Mouse (Mus musculus): ENCODE results near the gene Nfkbie. TPM values are rescaled to one million over a fixed set of nuclear protein-coding genes. Genes with fewer than 3 reads are reported as not detected.

Nfkbie gene
- polyA plus RNA-seq, 1 experiment, result 12.5 TPM

GRCm38 (mm10) chr17:45548541-45549512, 6.7 kb upstream of the Nfkbie start:
- 3% methylated on average over 58 of the region's 68 CpGs for WGBS
- Histone ChIP-seq H3K4me3 (replicated peaks; ENCODE audit: insufficient read depth, low read depth, low read length) (peak overlapping the region; percentile 88), H3K4me1 (ENCODE audit: control insufficient read depth, insufficient read depth, low read length) (peaks cover 41% of the 10 kb centered on the region), H3K27me3 (ENCODE audit: control insufficient read depth, insufficient read depth, low read length) (no peaks in the 10 kb centered on the region), H3K27ac (ENCODE audit: insufficient read depth, low read length) (peak overlapping the region; percentile 76)
- 0 out of 2 replicates have a peak, but pooled peaks have one; percentile 19 for TF ChIP-seq POLR2A (IDR thresholded peaks at IDR 0.05; ENCODE audit: borderline replicate concordance, insufficient read depth, low read length)
- TF ChIP-seq CTCF (IDR thresholded peaks at IDR 0.05; ENCODE audit: borderline replicate concordance, insufficient read depth, low read depth, low read length), result peak; percentile 60; the same call in 1 of the 2 replicates
- DNase-seq, result peak; percentile 80 to 85

GRCm38 (mm10) chr17:45549617-45550181, 5.8 kb upstream of the Nfkbie start, which contains the start of gene Tmem151b:
Gene Tmem151b (minus strand): TSS chr17:45549677.
- Histone ChIP-seq H3K27ac (ENCODE audit: insufficient read depth, low read length) (peak within 1 kb of the TSS; percentile 76), H3K27me3 (ENCODE audit: control insufficient read depth, insufficient read depth, low read length) (no peaks in the 10 kb centered on the region), H3K4me3 (replicated peaks; ENCODE audit: insufficient read depth, low read depth, low read length) (peak within 1 kb of the TSS; percentile 88), H3K4me1 (ENCODE audit: control insufficient read depth, insufficient read depth, low read length) (peaks cover 34% of the 10 kb centered on the region)
- DNase-seq, result peak; percentile 83 to 85
- 0% methylated on average over 16 of the region's 29 CpGs for WGBS
- TF ChIP-seq POLR2A (IDR thresholded peaks at IDR 0.05; ENCODE audit: borderline replicate concordance, insufficient read depth, low read length), result peak; percentile 56; the same call in 1 of the 2 replicates
- no peak for TF ChIP-seq CTCF (IDR thresholded peaks at IDR 0.05; ENCODE audit: borderline replicate concordance, insufficient read depth, low read depth, low read length)

- TF ChIP-seq CTCF (IDR thresholded peaks at IDR 0.05; ENCODE audit: borderline replicate concordance, insufficient read depth, low read depth, low read length) (no peak), POLR2A (IDR thresholded peaks at IDR 0.05; ENCODE audit: borderline replicate concordance, insufficient read depth, low read length) (no peak)
- peak overlapping the region; percentile 74; the same call in 1 of the 2 replicates for H3K27ac ChIP-seq (ENCODE audit: insufficient read depth, low read length)
- peaks cover 29% of the 10 kb centered on the region for H3K4me1 ChIP-seq (ENCODE audit: control insufficient read depth, insufficient read depth, low read length)
- DNase-seq, result peak in 1 of 2 experiments; percentile 54
- H3K4me3 ChIP-seq (replicated peaks; ENCODE audit: insufficient read depth, low read depth, low read length), result peak overlapping the region; percentile 38
- WGBS, result 13% methylated on average over 5 of the region's 5 CpGs
- no peaks in the 10 kb centered on the region for H3K27me3 ChIP-seq (ENCODE audit: control insufficient read depth, insufficient read depth, low read length)
These were observed 5.2 kb upstream of the Nfkbie start for GRCm38 (mm10) chr17:45550253-45550652.

- no peak overlapping the region for H3K4me3 ChIP-seq (replicated peaks; ENCODE audit: insufficient read depth, low read depth, low read length)
These were observed 4.2 kb upstream of the Nfkbie start for GRCm38 (mm10) chr17:45551249-45551796.

GRCm38 (mm10) chr17:45551816-45552451, 3.6 kb upstream of the Nfkbie start:
- peak; percentile 100 for TF ChIP-seq CTCF (IDR thresholded peaks at IDR 0.05; ENCODE audit: borderline replicate concordance, insufficient read depth, low read depth, low read length)
- no peak for TF ChIP-seq POLR2A (IDR thresholded peaks at IDR 0.05; ENCODE audit: borderline replicate concordance, insufficient read depth, low read length)
- H3K4me3 ChIP-seq (replicated peaks; ENCODE audit: insufficient read depth, low read depth, low read length), result no peak overlapping the region
- no peaks in the 10 kb centered on the region for H3K27me3 ChIP-seq (ENCODE audit: control insufficient read depth, insufficient read depth, low read length)
- DNase-seq, result peak; percentile 87 to 94
- H3K27ac ChIP-seq (ENCODE audit: insufficient read depth, low read length), result no peak overlapping the region
- 10% methylated on average over 8 of the region's 8 CpGs for WGBS
- peaks cover 18% of the 10 kb centered on the region for H3K4me1 ChIP-seq (ENCODE audit: control insufficient read depth, insufficient read depth, low read length)

More at GRCm38 (mm10) chr17:45551249-45551796, 4.2 kb upstream of the Nfkbie start:
- Histone ChIP-seq H3K4me1 (ENCODE audit: control insufficient read depth, insufficient read depth, low read length) (peaks cover 21% of the 10 kb centered on the region), H3K27ac (ENCODE audit: insufficient read depth, low read length) (peak overlapping the region; percentile 44; the same call in 1 of the 2 replicates), H3K27me3 (ENCODE audit: control insufficient read depth, insufficient read depth, low read length) (no peaks in the 10 kb centered on the region)
- 46% methylated on average over 7 of the region's 7 CpGs for WGBS
- no peak for DNase-seq
- TF ChIP-seq CTCF (IDR thresholded peaks at IDR 0.05; ENCODE audit: borderline replicate concordance, insufficient read depth, low read depth, low read length) (no peak), POLR2A (IDR thresholded peaks at IDR 0.05; ENCODE audit: borderline replicate concordance, insufficient read depth, low read length) (no peak)

GRCm38 (mm10) chr17:45553065-45553464, 2.4 kb upstream of the Nfkbie start:
- Histone ChIP-seq H3K27ac (ENCODE audit: insufficient read depth, low read length) (no peak overlapping the region), H3K4me1 (ENCODE audit: control insufficient read depth, insufficient read depth, low read length) (peaks cover 28% of the 10 kb centered on the region), H3K4me3 (replicated peaks; ENCODE audit: insufficient read depth, low read depth, low read length) (no peak overlapping the region), H3K27me3 (ENCODE audit: control insufficient read depth, insufficient read depth, low read length) (no peaks in the 10 kb centered on the region)
- no peak for DNase-seq
- TF ChIP-seq POLR2A (IDR thresholded peaks at IDR 0.05; ENCODE audit: borderline replicate concordance, insufficient read depth, low read length) (no peak), CTCF (IDR thresholded peaks at IDR 0.05; ENCODE audit: borderline replicate concordance, insufficient read depth, low read depth, low read length) (no peak)
- 90% methylated on average over 3 of the region's 3 CpGs for WGBS

GRCm38 (mm10) chr17:45554420-45554819, 1.1 kb upstream of the Nfkbie start:
- WGBS, result 62% methylated on average over 1 of the region's 1 CpGs

More at GRCm38 (mm10) chr17:45554420-45554819, 1.1 kb upstream of the Nfkbie start:
- Histone ChIP-seq H3K4me1 (ENCODE audit: control insufficient read depth, insufficient read depth, low read length) (peaks cover 36% of the 10 kb centered on the region), H3K4me3 (replicated peaks; ENCODE audit: insufficient read depth, low read depth, low read length) (no peak overlapping the region), H3K27me3 (ENCODE audit: control insufficient read depth, insufficient read depth, low read length) (no peaks in the 10 kb centered on the region), H3K27ac (ENCODE audit: insufficient read depth, low read length) (no peak overlapping the region)
- DNase-seq, result no peak
- TF ChIP-seq POLR2A (IDR thresholded peaks at IDR 0.05; ENCODE audit: borderline replicate concordance, insufficient read depth, low read length) (no peak), CTCF (IDR thresholded peaks at IDR 0.05; ENCODE audit: borderline replicate concordance, insufficient read depth, low read depth, low read length) (no peak)
